Mouse (Mus musculus): ENCODE data around the gene Tpx2. TPM values are rescaled to one million over a fixed set of nuclear protein-coding genes. Genes with fewer than 3 reads are reported as not detected.

Gene Tpx2
- polyA plus RNA-seq, 1 experiment from 2014 or later, result 101 TPM

DNA sequence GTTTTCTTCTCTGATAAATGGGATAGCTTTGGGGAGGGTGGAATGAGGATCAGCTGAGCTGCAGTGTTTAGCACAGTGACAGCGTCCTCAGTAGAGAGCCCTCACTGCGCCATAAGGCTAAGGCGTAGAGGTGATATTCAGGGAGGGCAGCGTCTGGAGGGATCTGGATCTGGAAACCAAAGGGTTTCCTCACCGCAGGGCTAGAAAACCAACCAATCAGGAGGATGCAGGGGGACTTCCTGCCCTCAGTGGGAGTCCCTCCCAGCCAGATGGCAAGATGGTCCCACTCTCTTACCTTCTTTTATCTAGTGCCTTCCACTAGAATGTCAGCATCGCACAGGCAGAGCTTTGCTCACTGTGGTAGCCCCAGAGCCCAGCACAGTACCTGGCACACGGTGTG is 94.0 kb downstream of the Tpx2 start:
- Histone ChIP-seq H3K36me3 (ENCODE audit: control insufficient read depth, insufficient read depth, low read length) (no peaks in the 10 kb centered on the region), H3K9ac (ENCODE audit: low read length) (no peak overlapping the region), H3K4me1 (replicated peaks; ENCODE audit: control insufficient read depth, insufficient read depth, low read length) (peaks cover 7% of the 10 kb centered on the region; the same call in 1 of the 2 replicates), H3K9me3 (ENCODE audit: control insufficient read depth, low read length) (no peaks in the 10 kb centered on the region), H3K4me2 (ENCODE audit: low read depth, low read length) (no peak overlapping the region), H3K4me3 (ENCODE audit: low read length) (no peak overlapping the region), H3K27me3 (ENCODE audit: control insufficient read depth, insufficient read depth, low read depth, low read length) (peaks cover 56% of the 10 kb centered on the region), H3K27ac (ENCODE audit: low read length) (no peak overlapping the region)
- no peak for ATAC-seq (ENCODE audit: low read depth)
- WGBS, result 30% methylated on average over 7 of the region's 7 CpGs

DNA sequence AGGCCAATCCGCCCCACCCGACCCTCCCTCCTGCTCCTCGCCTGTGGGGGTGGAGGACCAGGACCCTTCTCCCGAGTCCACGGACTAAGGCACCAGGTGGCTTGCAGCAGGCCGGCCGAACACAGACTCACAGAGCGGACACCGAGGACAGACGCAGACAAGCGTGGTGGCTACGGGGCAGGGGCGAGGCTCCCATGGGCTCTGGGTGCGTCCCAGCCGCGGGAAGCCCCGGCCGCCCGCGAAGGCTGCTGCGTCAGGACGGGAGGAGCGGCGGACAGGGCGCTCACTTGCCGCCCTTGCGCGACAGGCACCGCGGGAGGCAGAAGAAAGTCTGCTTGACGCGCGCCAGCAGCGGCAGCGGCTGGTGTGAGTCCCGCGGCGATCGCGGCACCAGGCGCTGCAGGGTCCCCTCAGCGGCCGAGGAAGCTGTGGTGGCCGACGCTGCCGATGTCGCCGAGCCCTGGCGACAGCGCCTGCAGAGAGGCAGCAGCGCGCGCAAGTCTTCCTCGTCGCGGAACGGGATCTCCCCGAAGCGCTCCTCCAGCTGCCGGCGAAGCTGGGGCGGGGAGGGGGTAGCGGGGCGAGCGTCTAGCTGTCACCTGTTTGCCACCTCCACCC is 95.2 kb downstream of the Tpx2 start:
- ATAC-seq (ENCODE audit: low read depth), result no peak
- Histone ChIP-seq H3K4me1 (replicated peaks; ENCODE audit: control insufficient read depth, insufficient read depth, low read length) (peaks cover 7% of the 10 kb centered on the region; the same call in 1 of the 2 replicates), H3K4me3 (ENCODE audit: low read length) (peak overlapping the region; percentile 44), H3K9ac (ENCODE audit: low read length) (peak overlapping the region; percentile 11; the same call in 1 of the 2 replicates), H3K4me2 (ENCODE audit: low read depth, low read length) (peak overlapping the region; percentile 64), H3K27me3 (ENCODE audit: control insufficient read depth, insufficient read depth, low read depth, low read length) (peaks cover 64% of the 10 kb centered on the region), H3K27ac (ENCODE audit: low read length) (no peak overlapping the region), H3K9me3 (ENCODE audit: control insufficient read depth, low read length) (no peaks in the 10 kb centered on the region), H3K36me3 (ENCODE audit: control insufficient read depth, insufficient read depth, low read length) (no peaks in the 10 kb centered on the region)
- 1% methylated on average over 64 of the region's 65 CpGs for WGBS

DNA sequence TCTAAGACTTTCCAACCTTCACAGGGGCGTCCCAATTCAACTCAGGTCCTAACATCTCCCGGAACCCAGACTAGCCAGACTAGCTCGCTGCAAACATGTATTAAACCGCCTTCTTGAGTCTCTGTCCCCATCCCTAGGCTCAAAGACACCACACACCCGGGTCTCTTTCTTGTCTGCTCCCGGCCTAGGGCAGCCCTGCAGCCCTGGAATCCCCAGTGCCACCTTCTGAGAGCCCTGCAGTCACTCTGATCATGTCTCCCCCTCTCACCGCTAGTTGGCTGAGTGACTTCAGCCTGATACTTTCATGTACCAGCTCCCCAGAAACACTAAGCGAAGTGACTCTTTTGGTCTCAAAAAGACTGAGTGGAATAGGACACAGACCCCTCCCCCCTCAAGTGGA is 95.8 kb downstream of the Tpx2 start:
- ATAC-seq (ENCODE audit: low read depth), result no peak
- Histone ChIP-seq H3K4me3 (ENCODE audit: low read length) (peak overlapping the region; percentile 44), H3K36me3 (ENCODE audit: control insufficient read depth, insufficient read depth, low read length) (no peaks in the 10 kb centered on the region), H3K27me3 (ENCODE audit: control insufficient read depth, insufficient read depth, low read depth, low read length) (peaks cover 68% of the 10 kb centered on the region), H3K4me1 (replicated peaks; ENCODE audit: control insufficient read depth, insufficient read depth, low read length) (peaks cover 7% of the 10 kb centered on the region; the same call in 1 of the 2 replicates), H3K9me3 (ENCODE audit: control insufficient read depth, low read length) (no peaks in the 10 kb centered on the region), H3K4me2 (ENCODE audit: low read depth, low read length) (peak overlapping the region; percentile 64), H3K9ac (ENCODE audit: low read length) (no peak overlapping the region; the same call in 1 of the 2 replicates), H3K27ac (ENCODE audit: low read length) (no peak overlapping the region)
- WGBS, result 8% methylated on average over 8 of the region's 8 CpGs

DNA sequence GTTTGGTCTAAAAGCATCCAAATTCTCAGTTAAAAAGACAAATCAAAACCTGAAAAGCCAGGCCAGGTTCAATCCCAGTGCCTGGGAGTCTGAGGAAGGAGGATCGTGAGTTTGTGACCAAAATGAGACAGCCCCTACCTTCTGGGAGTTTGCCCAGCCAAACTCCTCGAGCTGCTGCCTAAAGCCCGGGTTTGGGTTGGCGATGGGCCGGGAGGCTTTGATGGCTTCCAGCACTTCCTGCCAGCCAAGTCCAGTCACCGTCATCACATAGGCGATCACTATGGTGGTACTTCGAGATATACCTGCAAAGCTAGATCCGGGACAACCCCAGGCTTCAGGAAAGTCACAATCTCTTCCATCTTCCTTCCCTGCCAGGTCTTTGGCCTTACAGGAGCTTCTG is 96.2 kb downstream of the Tpx2 start:
- peaks cover 72% of the 10 kb centered on the region for H3K27me3 ChIP-seq (ENCODE audit: control insufficient read depth, insufficient read depth, low read depth, low read length)
- H3K4me1 ChIP-seq (replicated peaks; ENCODE audit: control insufficient read depth, insufficient read depth, low read length), result peaks cover 7% of the 10 kb centered on the region; the same call in 1 of the 2 replicates
- H3K27ac ChIP-seq (ENCODE audit: low read length), result no peak overlapping the region
- no peak for ATAC-seq (ENCODE audit: low read depth)
- no peak overlapping the region for H3K4me2 ChIP-seq (ENCODE audit: low read depth, low read length)
- no peak overlapping the region for H3K4me3 ChIP-seq (ENCODE audit: low read length)
- WGBS, result 47% methylated on average over 9 of the region's 9 CpGs
- no peaks in the 10 kb centered on the region for H3K36me3 ChIP-seq (ENCODE audit: control insufficient read depth, insufficient read depth, low read length)
- no peaks in the 10 kb centered on the region for H3K9me3 ChIP-seq (ENCODE audit: control insufficient read depth, low read length)
- H3K9ac ChIP-seq (ENCODE audit: low read length), result no peak overlapping the region

Small RNAs within 50 kb of the gene (microRNA-seq; reads per million reads assigned to microRNA genes)
- gene Mir5622, result 0.59 reads per million

Other genes with a start within 250 kb of the Tpx2 start
- gene Defb45, start 248.6 kb upstream of the Tpx2 start, polyA plus RNA-seq (2015; fragmentation: Nextera tagmentation; extraction: Ambion mirVana), result not detected in 2 replicates
- not detected in 2 replicates for gene Defb36, start 243.6 kb upstream of the Tpx2 start, polyA plus RNA-seq (2015; fragmentation: Nextera tagmentation; extraction: Ambion mirVana)
- 1.2 and 3.7 TPM in 2 replicates for gene Defb25, start 224.9 kb upstream of the Tpx2 start, polyA plus RNA-seq (2015; fragmentation: Nextera tagmentation; extraction: Ambion mirVana)
- 8.4 and 8.6 TPM in 2 replicates for gene Rem1, start 221.0 kb upstream of the Tpx2 start, polyA plus RNA-seq (2015; fragmentation: Nextera tagmentation; extraction: Ambion mirVana)
- gene H13, start 178.5 kb upstream of the Tpx2 start, polyA plus RNA-seq (2015; fragmentation: Nextera tagmentation; extraction: Ambion mirVana), result 96.3 and 98.8 TPM in 2 replicates
- gene Mcts2, start 160.9 kb upstream of the Tpx2 start, polyA plus RNA-seq (2015; fragmentation: Nextera tagmentation; extraction: Ambion mirVana), result 26.1 and 27.4 TPM in 2 replicates
- gene Id1, start 111.7 kb upstream of the Tpx2 start, polyA plus RNA-seq (2015; fragmentation: Nextera tagmentation; extraction: Ambion mirVana), result 186 and 189 TPM in 2 replicates
- gene Cox4i2, start 93.8 kb upstream of the Tpx2 start, polyA plus RNA-seq (2015; fragmentation: Nextera tagmentation; extraction: Ambion mirVana), result 99.6 and 104 TPM in 2 replicates
- 120 and 121 TPM in 2 replicates for gene Bcl2l1, start 16.2 kb upstream of the Tpx2 start, polyA plus RNA-seq (2015; fragmentation: Nextera tagmentation; extraction: Ambion mirVana)
- 0.16 and 0.43 TPM in 2 replicates for gene Mylk2, start 63.4 kb downstream of the Tpx2 start, polyA plus RNA-seq (2015; fragmentation: Nextera tagmentation; extraction: Ambion mirVana)
- gene Foxs1, start 85.2 kb downstream of the Tpx2 start, polyA plus RNA-seq (2015; fragmentation: Nextera tagmentation; extraction: Ambion mirVana), result 9.1 and 9.3 TPM in 2 replicates
- gene Dusp15, start 103.7 kb downstream of the Tpx2 start, polyA plus RNA-seq (2015; fragmentation: Nextera tagmentation; extraction: Ambion mirVana), result 0.14 TPM in 1 of 2 replicates, not detected in the other
- gene Ttll9, start 114.5 kb downstream of the Tpx2 start, polyA plus RNA-seq (2015; fragmentation: Nextera tagmentation; extraction: Ambion mirVana), result 1.5 and 2.5 TPM in 2 replicates
- gene Pdrg1, start 167.5 kb downstream of the Tpx2 start, polyA plus RNA-seq (2015; fragmentation: Nextera tagmentation; extraction: Ambion mirVana), result 101 and 114 TPM in 2 replicates
- gene Xkr7, start 183.9 kb downstream of the Tpx2 start, polyA plus RNA-seq (2015; fragmentation: Nextera tagmentation; extraction: Ambion mirVana), result not detected in 2 replicates
- 2.8 and 3.5 TPM in 2 replicates for gene Ccm2l, start 218.0 kb downstream of the Tpx2 start, polyA plus RNA-seq (2015; fragmentation: Nextera tagmentation; extraction: Ambion mirVana)